Mouse (Mus musculus) small intestine, adult 2 months (tissue): ENCODE results near the gene Scap.

Experiments
- CTCF ChIP-seq: fragments of 200-500 bp; IDR thresholded peaks from 2 replicates; pipeline ENCODE4 v1.5.1; 2012; ENCODE audit warnings: low read depth, mild to moderate bottlenecking, control low read depth, inconsistent platforms, low read length, moderate library complexity, mixed read lengths; ENCODE audit not compliant: insufficient replicate concordance, insufficient read length; ENCODE audit errors: extremely low read depth
- POLR2A ChIP-seq: fragments of 200-500 bp; IDR thresholded peaks from 2 replicates; pipeline ENCODE4 v1.6.1; 2012; ENCODE audit warnings: low read depth, mild to moderate bottlenecking, control low read depth, inconsistent platforms, low read length, moderate library complexity

DNA sequence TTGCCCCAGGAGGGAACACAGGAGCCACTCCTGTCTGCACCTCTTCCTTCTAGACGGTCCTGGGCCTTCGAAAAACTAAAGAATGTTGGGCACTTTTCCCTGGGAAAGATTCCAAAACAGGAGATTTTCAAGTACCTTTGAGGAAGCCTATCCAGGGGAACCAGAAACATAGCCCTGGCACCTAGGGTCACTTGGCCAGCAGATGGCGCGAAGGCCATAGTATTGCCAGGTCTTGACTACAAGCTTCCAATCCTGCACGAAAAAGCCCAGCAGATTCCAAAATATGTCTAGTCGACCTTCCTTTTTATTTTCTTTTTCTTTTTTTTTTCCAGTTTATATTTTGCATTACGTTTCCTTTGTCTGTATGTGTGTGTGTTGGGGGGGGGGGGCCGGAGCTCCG is 80.7 kb downstream of the Scap start:
- TF ChIP-seq POLR2A (no peak), CTCF (peak; percentile 45; the same call in 1 of the 2 replicates)
